Mouse (Mus musculus): ENCODE measurements around the gene Ppp6c. TPM values are rescaled to one million over a fixed set of nuclear protein-coding genes. Genes with fewer than 3 reads are reported as not detected.

Ppp6c gene
- polyA plus RNA-seq, 1 experiment from 2014 or later: 67.7 TPM

Other genes with a start within 250 kb of the Ppp6c start
- gene Wdr38, start 229.0 kb downstream of the Ppp6c start, polyA plus RNA-seq (2015; fragmentation: Nextera tagmentation; extraction: Ambion mirVana): 2.0 and 2.2 TPM in 2 replicates
- 123 TPM in 2 replicates for gene Arpc5l, start 221.1 kb downstream of the Ppp6c start, polyA plus RNA-seq (2015; fragmentation: Nextera tagmentation; extraction: Ambion mirVana)
- 1,096 and 1,227 TPM in 2 replicates for gene Rpl35, start 220.8 kb downstream of the Ppp6c start, polyA plus RNA-seq (2015; fragmentation: Nextera tagmentation; extraction: Ambion mirVana)
- gene Golga1, start 160.9 kb downstream of the Ppp6c start, polyA plus RNA-seq (2015; fragmentation: Nextera tagmentation; extraction: Ambion mirVana): 33.1 and 36.1 TPM in 2 replicates
- 19.6 and 21.8 TPM in 2 replicates for gene Scai, start 35.7 kb downstream of the Ppp6c start, polyA plus RNA-seq (2015; fragmentation: Nextera tagmentation; extraction: Ambion mirVana)